Mouse (Mus musculus) adrenal gland, postnatal 36 days (tissue): ENCODE data around the gene Trim52. TPM values are rescaled to one million over a fixed set of nuclear protein-coding genes. Genes with fewer than 3 reads are reported as not detected.
"Not testable (repeated sequence)": the region's sequence is repeated elsewhere in the genome, so short reads cannot be mapped to it uniquely, and the experiment has no call there.

Source experiments
- DNase-seq, 2 experiments: peaks; one replicate each; pipeline ENCODE4 v3.0.0; 2021; ENCODE audit warnings: mixed read lengths in 1 of 2
- long read RNA-seq, 2 experiments: library from polyadenylated mRNA; stranded (forward); transcript quantifications; one replicate each; pipeline ENCODE4 v2.0.0; 2021; ENCODE audit warnings: borderline sequencing depth in 2 of 2
- total RNA-seq, 2 experiments: library from RNA; stranded (reverse); gene quantifications; 2 replicates each; pipeline ENCODE4 v1.2.3; 2021

The Trim52 gene
- not detected for total RNA-seq
- long read RNA-seq, experiment 1 = 0 reads
- long read RNA-seq, experiment 2 = 0 reads

- no peak for DNase-seq
Measured at GRCm38 (mm10) chr14:106105980-106106379, at the start of gene Trim52. TSS of gene Trim52 (plus strand) at chr14:106106198.

DNA sequence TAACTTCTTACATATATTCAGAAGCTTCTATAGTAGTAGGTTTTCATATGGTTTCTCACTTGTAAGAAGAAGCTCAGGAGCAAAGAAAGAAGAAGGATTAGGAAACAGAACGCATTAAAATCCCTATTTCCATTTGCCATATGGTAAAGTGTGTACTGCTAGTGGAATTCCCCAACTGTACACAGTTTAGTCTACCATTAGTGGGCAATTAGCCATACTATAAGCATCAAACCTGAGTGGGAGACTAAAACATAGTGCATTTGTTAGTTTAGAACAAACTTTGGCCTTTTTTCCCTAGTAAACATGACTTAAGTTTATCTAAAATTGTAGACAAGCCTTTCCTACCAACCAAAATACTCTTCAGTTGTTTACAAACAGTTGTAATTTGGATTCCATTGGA is 33.4 kb upstream of the Trim52 start:
- no peak for DNase-seq

DNA sequence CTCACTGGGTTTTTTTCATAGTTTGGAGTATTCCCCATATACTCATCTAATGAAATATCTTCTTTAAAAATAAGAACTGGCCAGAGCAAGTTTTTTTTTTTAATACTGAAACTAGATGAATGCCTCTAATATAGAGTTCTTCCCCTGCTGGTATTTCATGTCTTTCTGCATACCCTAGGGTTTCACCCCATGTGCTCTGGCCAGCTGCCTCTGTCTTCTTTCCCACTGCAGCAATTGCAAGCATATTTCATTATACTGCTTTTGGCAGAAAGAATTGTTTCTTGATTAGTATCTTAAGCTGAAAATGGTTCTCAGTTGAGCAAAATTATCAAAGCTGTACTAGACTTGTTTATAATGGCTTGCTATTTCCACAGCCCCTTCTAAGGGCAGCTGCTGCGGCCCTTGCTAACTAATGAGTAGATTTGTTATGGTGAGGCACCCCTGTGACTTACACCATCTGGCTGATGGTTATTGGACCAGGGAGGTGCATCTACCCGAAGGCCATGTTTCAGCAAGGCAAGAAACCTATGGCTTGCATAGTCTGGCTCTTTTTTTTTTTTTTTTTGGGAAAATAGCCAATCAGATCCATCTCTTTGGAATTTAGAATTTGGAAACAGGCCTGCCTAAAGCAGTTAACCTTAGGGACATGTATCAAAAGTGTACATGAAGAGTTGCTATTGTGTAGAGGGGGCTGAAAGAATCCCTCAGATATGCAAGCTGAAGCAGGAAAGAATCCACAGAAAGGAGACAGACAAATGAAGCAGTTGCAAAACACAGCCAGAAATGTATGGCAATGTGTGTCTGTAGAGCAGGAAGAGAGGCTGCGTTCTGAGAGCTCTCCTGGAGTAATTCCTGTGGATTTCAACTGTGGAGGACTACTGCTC is 30.6 kb upstream of the Trim52 start:
- DNase-seq = no peak

GRCm38 (mm10) chr14:106088480-106089037 is 17.4 kb upstream of the Trim52 start:
- peak; percentile 10 to 24 for DNase-seq

GRCm38 (mm10) chr14:106096816-106097215 is 9.2 kb upstream of the Trim52 start:
- DNase-seq = no peak

GRCm38 (mm10) chr14:106100858-106101257 is 5.1 kb upstream of the Trim52 start:
- DNase-seq = no peak

- DNase-seq = no peak
Measured at GRCm38 (mm10) chr14:106106425-106106824, 427 bp downstream of the Trim52 start.

GRCm38 (mm10) chr14:106119371-106119770 is 13.4 kb downstream of the Trim52 start:
- DNase-seq = no peak

DNA sequence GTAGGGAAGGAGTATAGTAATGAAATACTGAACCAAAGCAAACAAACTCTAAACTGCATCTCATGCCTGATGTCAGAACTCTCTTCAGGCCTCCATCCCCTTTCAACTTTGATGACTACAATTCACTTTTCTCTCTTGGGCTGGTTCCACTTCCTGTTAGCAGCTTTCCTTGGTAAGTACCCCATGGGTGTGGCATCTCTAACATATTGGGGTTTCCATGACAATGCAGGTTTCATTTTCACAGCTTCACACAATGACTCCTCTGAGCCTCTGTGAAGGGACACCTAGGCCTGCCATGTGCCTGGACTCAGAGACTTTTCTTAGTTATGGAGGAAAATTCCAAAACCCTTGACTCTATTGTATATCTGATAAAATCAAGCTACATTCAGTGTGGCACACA is 30.3 kb downstream of the Trim52 start:
- DNase-seq = no peak

DNA sequence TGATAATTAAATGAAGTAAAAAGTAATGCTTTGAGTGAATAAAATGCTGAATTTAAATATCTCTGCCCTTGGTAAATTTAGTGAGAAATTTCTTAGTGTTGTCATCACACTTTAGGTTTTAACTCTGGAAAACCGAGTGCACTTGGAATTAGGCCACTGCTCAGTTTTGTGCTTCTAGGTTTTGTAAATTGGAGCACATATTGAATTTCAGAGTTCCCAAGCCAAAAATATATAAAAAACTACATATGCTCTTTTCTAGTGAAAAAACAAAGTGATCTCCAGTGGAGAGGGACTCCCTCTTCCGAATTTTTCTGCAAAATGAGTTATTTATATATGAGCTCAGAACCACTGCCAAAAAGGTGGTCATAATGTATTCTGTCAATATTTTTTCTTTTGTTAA is 45.2 kb downstream of the Trim52 start:
- no peak for DNase-seq

DNA sequence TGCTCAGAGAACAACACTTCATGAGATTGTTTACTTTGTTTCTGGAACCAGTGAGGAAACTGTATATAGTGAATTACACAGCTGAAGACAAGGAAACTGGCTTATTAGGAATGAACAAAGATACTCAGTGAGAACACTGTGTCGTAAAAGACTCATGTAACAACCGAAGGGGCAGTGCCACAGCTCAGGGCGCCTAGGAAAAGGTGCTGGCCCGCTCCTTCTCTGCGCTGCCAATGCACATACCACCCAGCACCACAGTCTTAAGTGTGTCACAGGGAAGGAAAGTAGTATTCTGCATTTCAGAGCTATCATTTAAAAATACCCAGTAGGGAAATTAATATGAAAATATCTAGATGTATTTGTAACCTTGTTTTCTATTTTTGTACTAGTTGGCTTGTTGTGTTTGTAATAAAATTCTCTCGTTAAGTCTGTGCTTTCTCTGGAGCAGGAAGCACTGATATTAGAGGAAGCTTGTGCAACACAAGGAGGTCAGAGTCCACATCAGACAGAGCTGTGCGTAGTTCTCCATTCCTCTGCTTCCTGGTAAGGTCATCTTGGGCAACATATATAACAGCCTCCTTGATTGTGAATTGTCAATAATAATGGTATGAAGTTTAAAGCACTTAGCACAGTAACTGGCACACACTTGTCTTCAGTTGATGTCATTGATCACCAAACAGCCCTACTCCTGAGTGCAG is 49.0 kb downstream of the Trim52 start:
- DNase-seq = no peak

GRCm38 (mm10) chr14:106156533-106156932 is 50.5 kb downstream of the Trim52 start:
- no peak for DNase-seq

DNA sequence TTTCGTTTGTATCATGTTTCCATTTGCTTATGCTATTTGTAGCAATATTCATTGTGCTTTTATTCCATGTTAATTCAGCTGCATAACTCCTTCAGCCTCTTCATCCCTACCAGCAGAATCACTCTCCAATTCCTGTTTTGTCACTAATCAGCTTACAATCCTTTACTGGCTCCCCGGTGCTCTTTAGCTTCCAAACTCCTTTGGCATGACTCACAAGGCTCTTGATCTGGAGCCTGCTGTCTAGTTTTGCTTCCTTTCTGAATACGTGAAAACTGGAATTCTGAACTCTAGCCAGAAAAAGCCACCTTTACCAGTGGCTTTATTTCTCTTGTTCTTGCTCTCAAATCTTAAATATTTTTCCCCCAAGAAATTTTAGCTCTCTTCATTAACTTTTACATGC is 56.3 kb downstream of the Trim52 start:
- DNase-seq = peak; percentile 9 to 28

DNA sequence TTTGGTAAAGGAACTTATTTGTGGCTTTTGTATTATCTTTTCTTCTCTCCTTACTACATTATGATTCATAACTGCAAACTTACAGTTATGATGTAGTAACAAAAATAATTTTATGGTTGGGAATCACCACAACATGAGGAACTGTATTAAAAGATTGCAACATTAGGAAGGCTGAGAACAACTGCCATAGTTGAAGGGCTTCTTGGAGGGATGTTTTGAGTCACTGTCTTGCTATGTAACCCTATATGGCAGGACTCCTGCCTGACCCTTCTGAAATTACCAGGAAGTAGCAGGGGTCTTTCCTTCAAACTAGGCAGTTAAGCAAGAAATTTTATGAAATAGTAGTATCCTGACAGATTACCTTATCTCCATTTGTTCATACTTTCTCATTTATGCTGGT is 57.2 kb downstream of the Trim52 start:
- no peak for DNase-seq

DNA sequence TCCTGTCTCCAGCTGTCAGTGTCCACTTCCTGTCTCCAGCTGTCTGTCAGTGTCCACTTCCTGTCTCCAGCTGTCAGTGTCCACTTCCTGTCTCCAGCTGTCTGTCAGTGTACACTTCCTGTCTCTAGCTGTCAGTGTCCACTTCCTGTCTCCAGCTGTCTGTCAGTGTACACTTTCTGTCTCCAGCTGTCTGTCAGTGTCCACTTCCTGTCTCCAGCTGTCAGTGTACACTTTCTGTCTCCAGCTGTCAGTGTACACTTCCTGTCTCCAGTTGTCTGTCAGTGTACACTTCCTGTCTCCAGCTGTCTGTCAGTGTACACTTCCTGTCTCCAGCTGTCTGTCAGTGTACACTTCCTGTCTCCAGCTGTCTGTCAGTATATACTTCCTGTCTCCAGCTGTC is 57.9 kb downstream of the Trim52 start:
- DNase-seq = not testable (repeated sequence)

GRCm38 (mm10) chr14:106176879-106177278 is 70.9 kb downstream of the Trim52 start:
- DNase-seq = no peak

- DNase-seq = no peak
Measured at GRCm38 (mm10) chr14:106178245-106178644, 72.2 kb downstream of the Trim52 start.

DNA sequence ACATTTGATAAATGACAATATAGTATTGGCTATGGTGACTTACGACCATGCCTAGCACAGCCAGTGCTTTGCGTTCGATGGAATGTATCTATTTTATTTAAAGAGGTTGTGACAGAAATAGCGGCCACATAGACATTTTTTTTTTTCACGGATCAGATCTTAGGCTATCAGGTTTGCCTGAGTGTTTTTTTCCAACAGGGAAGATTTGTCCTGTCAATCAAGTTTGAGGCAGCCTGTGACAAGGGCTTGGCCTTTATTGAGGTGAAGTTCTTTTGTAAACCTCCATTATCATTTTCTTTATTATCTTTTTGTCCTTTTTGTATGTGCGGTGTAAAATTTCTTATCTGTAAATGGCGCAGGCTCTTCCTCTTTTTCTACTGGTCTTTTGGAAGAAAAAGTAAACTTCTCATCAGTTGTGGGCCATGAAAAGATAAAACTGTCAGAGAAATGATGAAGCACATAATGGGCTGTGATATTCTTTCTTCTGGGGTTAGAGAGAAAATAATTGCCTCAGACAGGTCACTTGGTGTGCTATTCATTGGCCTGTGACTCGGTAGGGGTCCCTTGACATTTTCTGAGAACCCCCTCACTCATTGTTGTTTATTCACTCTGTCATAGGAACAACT is 73.2 kb downstream of the Trim52 start:
- DNase-seq = no peak

DNA sequence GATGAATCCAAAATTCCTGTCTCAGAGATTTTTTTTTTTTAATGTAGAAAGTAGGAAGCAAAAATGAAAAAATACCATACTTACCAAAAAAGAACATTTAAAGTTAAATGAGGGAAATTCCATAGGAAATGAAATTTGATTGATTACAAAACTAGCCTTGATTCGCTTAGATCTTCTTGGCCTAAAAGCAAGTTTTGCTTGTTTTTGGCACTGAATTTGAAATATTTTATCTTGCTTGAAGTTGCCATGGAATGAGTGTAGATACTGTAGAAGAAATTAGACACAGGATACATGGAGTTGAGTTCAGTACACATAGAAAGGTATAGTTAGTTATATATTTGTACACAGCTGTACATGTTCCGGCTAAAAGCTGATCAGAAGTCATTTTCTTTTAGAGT is 73.7 kb downstream of the Trim52 start:
- no peak for DNase-seq

DNA sequence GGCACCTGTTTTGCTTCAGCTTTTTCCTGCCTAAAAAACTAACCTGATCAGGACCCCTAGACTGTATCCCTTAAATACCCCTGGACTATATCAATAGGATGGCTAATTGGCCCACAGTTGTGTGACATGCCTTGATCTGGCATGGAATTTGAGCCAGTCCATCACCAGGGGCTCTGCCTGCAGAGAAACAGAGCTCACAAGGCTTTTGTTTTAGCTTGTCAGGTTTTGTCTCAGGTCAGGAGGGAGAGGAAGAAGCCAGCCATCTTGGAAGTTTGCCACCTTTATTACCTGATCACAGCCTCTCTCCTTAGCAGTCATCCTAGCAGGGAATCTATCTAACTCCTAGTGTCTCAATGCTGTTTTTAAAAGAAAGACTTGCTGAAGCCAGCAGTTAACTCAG is 74.6 kb downstream of the Trim52 start:
- no peak for DNase-seq

GRCm38 (mm10) chr14:106183985-106184384 is 78.0 kb downstream of the Trim52 start:
- no peak for DNase-seq
